Mouse (Mus musculus): ENCODE data around the gene Ppp1r13l.

Gene Ppp1r13l

DNA sequence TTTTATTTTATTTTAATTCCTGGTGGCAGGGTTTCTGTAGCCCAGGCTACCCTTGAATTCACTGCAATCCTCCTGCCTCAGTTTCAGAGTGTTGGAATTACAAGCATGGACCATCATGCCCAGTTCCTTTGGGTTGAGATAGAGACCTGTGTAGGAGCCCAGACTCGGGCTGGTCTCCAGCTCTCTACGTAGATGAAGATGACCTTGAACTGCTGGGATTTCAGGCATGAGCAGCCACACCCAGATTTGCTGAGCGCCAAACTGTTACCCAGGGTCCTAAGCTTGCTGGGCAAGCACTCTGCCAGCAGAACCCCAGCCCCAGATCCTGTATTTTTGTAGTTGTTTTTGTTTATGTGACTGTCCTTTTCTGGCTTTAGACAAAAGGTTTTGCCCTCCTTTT is 54.0 kb downstream of the Ppp1r13l start:
- DNase-seq (ENCODE audit: low read depth, low spot score) = no peak

- DNase-seq (ENCODE audit: low read depth, low spot score) = no peak
Observed at GRCm38 (mm10) chr7:19416590-19416989, 57.0 kb downstream of the Ppp1r13l start.

- no peak for DNase-seq (ENCODE audit: low read depth, low spot score)
Observed at GRCm38 (mm10) chr7:19420121-19420520, 60.6 kb downstream of the Ppp1r13l start.

- DNase-seq (ENCODE audit: low read depth, low spot score) = peak; percentile 96
Observed at GRCm38 (mm10) chr7:19420821-19421636, 61.5 kb downstream of the Ppp1r13l start.

GRCm38 (mm10) chr7:19423083-19423482 is 63.5 kb downstream of the Ppp1r13l start:
- DNase-seq (ENCODE audit: low read depth, low spot score) = no peak

- no peak for DNase-seq (ENCODE audit: low read depth, low spot score)
Observed at GRCm38 (mm10) chr7:19424051-19424450, 64.5 kb downstream of the Ppp1r13l start.

DNA sequence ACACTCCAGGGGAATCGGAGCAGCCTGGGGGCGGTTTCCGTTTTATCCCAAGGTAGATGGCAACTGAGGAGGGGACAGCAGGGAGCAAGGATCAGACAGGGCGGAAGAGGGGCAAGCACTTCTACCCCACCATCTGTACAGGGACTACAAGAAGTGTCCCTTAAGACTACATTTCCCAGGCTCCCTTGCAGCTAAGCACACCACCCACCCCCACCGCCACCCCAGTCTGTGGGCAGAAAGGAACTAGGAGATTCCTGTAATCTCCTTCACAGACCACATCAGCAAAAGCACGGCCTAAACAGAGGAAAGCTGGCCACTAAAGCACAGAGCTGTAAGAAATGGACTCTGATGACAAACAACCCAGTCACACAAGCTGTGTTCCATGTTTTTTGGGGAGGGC is 66.8 kb downstream of the Ppp1r13l start:
- DNase-seq (ENCODE audit: low read depth, low spot score) = peak; percentile 60

DNA sequence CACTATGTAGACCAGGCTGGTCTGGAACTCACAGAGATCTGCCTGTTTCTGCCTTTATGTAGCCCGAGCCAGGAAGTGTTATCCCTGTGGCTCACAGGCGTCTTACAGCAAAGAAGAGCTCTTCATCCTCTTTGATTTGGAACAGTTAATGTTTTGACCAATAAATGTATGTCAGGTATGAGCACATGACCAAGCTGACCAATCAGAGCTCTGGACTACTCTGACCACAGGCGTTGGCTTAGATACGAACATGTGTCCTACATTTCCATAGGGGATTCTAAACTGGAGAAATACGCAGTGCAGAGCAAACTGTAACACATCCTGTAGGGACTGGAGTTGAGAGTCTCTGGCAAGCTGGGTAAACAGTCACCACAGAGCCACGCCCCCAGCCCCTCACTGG is 67.3 kb downstream of the Ppp1r13l start:
- DNase-seq (ENCODE audit: low read depth, low spot score) = peak; percentile 73
